Mouse (Mus musculus) embryonic fibroblast, embryonic 13.5 days (primary cell): ENCODE data around the gene Slc45a3.

Source experiments
- CTCF ChIP-seq: IDR thresholded peaks from 2 replicates; pipeline ENCODE4 v1.5.1; 2011; ENCODE audit warnings: mild to moderate bottlenecking, control low read depth, low read length, moderate library complexity, borderline replicate concordance; ENCODE audit not compliant: insufficient read depth
- POLR2A ChIP-seq: IDR thresholded peaks from 2 replicates; pipeline ENCODE4 v1.6.1; 2011; ENCODE audit warnings: low read depth, mild to moderate bottlenecking, control low read depth, low read length, moderate library complexity

DNA sequence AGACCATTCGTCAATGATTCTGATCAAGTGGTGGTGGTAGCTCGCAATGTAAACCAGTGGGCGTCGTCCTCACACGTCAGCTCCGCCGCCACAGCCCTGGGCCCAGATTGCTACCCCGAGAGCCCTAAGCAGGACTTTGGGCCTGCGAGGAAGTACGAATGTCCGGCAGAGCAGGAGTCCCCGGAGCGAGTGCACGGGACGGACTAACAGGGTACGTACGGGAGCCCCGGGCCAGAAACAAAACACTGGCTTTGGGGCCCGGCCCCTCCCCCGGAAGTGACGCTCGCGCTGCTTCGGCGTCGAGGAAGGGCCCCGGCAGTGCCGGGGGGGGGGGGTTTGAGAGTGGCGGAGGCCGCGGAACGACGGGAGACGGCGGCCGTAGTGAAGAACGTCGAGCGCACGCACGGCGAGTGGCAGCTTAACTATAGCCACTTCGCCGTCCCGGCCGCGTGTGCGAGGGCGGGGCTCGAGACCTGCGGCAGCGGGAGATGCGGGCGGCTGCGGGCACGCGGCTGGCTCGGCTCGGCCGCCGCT, 44.6 kb downstream of the Slc45a3 start, which contains the start of gene Elk4:
- TF ChIP-seq POLR2A, result peak; percentile 91
- TF ChIP-seq CTCF, result no peak
